Mouse (Mus musculus) adrenal gland, postnatal 10 days (tissue): Measurements from ENCODE around the gene Bcas1. TPM values are rescaled to one million over a fixed set of nuclear protein-coding genes. Genes with fewer than 3 reads are reported as not detected.

ENCODE experiments used
- DNase-seq: peaks from one replicate; pipeline ENCODE4 v3.0.0; 2021; ENCODE audit warnings: mixed read lengths
- total RNA-seq, 2 experiments: library from RNA; stranded (reverse); gene quantifications; 2 replicates each; pipeline ENCODE4 v1.2.3; 2021

Gene Bcas1
- total RNA-seq, 2 experiments from 2014 or later = 0.90 to 0.91 TPM

GRCm38 (mm10) chr2:170411490-170412168, 16.0 kb downstream of the Bcas1 start:
- DNase-seq = no peak

DNA sequence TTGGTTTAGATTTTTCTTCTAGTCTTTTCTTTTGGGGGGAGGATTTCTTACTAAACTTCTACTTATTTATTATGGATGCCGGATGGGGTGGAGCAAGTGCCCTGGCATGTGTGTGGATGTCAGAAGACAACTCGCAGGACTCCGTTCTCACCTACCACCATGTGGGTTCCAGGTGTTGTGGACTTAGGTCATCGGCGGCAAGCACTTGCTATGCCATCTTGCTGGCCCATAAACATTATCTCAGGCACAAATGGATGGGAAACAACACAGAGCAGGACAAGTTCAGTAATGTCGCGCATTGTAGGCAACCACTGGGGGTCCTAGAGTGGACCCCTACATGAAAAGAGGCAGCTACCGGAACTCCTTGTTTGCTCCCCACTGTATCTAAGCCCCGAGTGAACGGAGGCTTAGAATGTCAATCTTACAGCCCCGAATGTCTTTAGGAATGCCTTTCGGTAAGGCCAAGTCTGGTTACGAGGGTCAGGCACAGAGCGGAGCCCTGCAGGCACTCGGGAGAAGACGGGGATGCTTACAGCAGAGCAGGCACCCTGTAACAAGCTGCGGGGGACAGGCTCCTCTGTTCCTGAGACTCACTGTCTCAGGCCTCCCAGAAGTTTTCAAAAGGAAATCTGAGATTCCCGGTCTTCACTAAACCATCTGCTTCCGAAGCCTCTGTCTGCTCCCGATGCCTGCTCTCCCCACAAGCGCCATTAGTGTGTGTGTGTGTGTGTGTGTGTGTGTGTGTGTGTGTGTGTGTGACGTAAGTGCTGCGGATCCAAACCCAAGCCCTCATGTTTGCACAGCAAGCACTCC, 16.8 kb downstream of the Bcas1 start:
- DNase-seq = no peak

DNA sequence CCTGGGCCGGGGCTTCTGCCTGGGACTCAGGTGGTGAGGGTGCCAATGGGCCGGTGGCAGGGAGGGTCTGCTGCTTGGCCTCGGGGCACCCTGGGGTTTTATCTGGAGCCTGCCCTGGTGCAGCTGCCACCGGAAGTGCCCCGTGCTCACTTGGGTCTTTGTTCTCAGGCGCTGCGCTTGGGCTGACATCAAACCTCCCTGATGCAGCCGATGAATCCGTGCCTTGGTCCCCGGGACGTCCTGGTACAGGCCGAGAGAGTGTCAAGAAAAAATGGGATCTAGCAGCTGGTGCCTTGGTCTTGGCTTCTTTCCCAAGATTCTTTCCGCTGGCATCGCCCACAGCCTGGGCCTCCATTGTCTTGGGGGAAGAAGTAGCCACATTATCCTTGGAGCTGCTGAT, 21.2 kb downstream of the Bcas1 start:
- no peak for DNase-seq

- no peak for DNase-seq
These were observed 22.7 kb downstream of the Bcas1 start for GRCm38 (mm10) chr2:170404781-170405573.

- no peak for DNase-seq
These were observed 23.8 kb downstream of the Bcas1 start for GRCm38 (mm10) chr2:170403666-170404385.

GRCm38 (mm10) chr2:170401211-170401799, 26.3 kb downstream of the Bcas1 start:
- peak; percentile 83 for DNase-seq

- no peak for DNase-seq
These were observed 27.0 kb downstream of the Bcas1 start for GRCm38 (mm10) chr2:170400666-170401065.

DNA sequence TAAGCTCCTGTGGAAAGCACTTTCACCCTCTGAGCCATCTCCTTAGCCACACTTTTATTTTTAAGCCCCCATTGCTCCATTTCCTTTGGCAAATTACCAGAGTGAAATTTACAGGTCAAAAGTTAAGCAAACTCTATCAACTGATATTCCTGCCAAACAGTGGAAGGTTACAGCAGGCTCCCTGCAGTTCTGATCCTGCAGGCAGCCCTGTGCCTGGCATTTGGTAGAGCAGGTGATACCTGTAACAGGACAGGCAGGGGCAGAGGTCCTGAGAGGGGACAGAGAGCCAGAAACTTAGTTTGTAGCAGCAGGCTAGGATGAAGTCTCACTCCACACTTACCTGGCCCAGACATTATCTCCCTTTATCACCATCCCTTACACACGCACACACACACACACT, 35.7 kb downstream of the Bcas1 start:
- DNase-seq = no peak

DNA sequence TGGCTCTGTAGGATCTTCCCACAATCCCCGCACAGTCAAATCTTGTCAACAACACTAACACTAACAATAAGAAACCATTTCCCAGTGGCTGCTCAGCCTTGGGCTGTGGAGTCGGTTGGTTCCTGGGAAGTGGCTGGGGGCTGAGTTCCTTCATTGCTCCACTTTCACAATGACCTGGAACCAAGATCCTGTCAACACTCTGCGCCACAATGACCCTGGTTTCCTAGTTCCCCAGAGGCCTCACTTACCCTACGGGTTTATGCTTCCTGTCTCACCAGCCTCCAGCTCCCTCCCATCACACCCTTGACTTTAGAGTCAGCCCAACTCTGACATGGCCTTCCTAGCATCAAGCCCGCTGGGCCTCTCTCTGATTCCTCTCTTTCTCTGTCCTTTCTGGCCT, 39.3 kb downstream of the Bcas1 start:
- no peak for DNase-seq

DNA sequence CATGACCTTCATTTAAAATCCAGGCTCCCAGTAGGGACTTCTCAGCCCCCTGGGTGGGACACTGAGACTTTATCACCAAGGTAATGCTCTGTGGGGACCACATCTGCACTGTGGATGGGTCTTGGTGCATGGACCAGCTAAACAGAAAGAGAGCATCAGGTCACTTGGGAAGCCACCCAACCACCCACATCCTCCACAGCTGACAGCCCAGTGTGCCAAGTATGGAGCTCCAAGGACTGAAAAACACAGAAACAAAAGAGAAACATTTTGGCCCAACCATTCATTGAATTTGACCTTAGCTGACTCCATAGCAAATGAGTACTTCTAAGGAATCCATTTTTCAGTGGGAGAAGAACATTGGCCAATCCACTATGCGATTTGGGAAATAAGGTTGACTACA, 42.1 kb downstream of the Bcas1 start:
- no peak for DNase-seq

- no peak for DNase-seq
These were observed 42.9 kb downstream of the Bcas1 start for GRCm38 (mm10) chr2:170384770-170385169.

DNA sequence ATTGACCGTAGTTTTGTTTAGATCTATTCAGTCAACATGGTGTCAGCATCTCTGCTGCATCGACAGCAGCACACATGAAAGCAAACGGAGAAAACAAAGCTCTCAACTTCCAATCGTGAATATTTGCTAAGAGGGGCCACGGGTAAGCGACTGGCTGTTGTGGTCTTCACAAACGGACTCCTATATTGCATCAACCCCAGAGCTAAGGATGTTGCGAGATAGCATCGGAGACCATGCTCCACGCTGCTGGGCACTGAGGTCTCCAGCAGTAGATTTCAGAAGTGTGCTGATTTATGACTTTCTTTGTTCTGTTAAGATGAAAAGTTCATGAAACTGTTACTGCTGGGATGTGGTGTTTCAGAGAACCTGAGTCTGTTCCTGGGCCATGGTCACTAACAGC, 54.3 kb downstream of the Bcas1 start:
- DNase-seq = no peak

DNA sequence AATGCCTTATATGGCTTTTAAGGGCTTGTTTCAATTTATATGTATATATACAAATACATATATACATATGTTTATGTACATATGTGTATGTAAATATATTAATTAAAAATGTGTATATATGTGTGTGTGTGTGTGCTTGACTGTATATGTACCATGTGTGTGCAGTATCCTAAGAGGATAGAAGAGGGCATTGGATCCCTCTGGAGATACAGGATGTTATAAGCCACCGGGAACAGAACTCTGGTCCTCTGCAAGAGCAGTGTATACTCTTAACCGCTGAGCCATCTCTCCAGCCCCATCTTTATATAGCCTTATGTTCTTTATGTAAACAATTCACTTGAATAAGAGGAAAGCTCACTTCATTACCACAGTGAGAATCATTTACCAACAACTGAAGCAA, 62.0 kb downstream of the Bcas1 start:
- DNase-seq = no peak

- no peak for DNase-seq
These were observed 62.4 kb downstream of the Bcas1 start for GRCm38 (mm10) chr2:170365271-170365670.

DNA sequence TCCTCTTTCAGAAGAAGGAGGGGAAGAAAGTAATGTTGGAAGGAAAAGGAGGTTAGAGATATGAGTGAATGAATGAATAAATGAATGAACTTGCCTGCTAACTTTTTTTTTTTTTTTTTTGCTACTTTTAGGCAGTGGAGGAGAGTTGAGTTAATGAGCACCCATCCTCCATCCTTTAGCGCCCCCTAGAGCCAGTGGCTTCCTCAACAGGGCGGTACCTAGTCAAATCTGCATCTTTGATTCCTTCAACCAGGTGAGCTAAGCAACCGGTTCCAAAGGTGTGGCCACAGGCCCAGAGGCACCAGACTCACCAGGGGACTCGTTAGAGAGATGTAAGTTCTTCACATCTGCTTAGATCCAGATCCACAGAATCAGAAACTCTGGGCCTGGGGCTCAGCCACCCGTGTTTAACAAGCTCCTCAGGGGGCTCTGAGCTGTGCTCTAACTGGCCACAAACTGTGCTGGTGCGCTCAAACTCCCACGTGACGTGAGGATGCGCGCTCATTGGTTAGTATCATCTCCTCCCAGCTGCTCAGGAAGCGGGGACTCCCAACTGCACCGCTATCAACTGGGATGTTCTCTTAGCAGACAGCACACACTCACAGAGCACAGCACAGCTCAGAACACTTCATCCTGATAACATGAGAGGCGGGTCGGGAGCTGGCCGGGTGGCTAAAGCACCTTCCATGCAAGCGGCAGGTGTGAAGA, 70.8 kb downstream of the Bcas1 start:
- DNase-seq = no peak

DNA sequence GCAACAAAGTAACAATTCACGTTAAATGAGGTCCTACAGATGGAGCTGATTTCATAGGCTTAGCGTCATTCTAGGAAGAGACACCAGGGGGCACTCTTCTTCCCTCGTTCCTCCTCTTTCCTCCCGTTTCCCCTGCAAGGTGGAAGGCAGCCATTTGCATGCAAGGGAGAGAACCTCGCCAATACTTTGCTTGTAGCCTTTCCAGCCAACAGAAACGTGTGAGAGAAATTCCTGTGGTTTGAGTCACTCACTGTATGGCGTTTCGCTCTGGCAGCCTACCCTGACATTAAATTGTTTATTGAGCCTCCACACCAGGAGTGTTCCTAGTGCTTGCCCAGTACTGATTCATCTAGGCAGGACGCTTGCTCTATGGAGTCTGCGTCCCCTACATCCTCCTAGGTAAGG, 72.7 kb downstream of the Bcas1 start:
- DNase-seq = peak; percentile 87

DNA sequence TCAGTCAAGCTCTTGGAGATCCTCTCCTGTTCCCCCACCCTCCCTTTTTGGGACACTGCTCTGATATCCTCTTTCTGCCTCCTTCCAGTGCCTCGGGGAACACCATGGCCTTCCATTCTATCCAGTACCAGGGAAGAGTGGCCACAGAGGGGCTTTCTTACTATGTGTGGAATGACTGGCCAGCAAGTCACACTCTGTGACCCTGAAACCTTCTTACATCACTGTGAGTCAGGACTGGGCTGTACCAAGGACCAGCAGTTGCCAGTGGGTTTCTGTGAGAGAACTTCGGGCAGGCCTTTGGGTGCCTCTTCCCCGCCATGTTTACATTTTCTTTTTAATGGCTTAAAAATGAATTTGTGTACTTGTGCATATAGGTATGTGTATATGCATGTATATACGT, 75.4 kb downstream of the Bcas1 start:
- DNase-seq = no peak

GRCm38 (mm10) chr2:170351847-170352246, 75.8 kb downstream of the Bcas1 start:
- DNase-seq = no peak

- DNase-seq = no peak
These were observed 77.9 kb downstream of the Bcas1 start for GRCm38 (mm10) chr2:170349784-170350183.

GRCm38 (mm10) chr2:170349096-170349495, 78.5 kb downstream of the Bcas1 start:
- no peak for DNase-seq

DNA sequence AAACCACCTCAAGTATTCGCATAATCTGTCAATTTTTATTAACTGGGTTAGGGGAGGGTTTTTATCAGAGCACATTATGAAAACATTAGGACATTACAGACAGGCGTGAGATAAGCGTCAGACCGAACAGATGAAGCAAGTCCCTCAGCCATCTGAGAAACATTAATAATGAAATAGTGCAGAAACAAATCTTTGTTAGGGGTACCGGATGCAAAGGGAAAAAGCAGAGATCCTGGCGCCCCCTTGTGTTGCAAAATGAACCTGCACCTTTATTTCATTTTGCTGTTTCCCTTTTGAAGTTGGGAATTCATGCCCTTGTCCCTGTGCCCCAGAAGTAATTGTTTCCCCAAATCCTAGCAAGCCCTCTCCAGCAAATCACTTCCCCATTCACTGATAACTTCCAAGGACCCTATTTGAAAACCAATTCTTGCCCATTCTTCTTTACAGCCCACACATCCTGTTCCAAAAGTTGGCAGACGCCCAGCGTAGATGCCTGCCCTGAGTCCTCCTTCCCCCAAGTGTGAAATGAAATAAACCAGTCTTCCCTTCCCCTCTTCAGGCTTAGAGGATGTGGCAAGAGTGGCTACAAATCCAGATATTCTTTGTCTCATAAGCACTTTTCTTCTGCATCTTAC, 80.4 kb downstream of the Bcas1 start:
- DNase-seq = peak; percentile 73
